Mouse (Mus musculus): ENCODE measurements around the gene Hmga2. TPM values are rescaled to one million over a fixed set of nuclear protein-coding genes. Genes with fewer than 3 reads are reported as not detected.

Hmga2 gene
- total RNA-seq, 2 experiments from 2014 or later, result 0.52 TPM; not detected in 1

DNA sequence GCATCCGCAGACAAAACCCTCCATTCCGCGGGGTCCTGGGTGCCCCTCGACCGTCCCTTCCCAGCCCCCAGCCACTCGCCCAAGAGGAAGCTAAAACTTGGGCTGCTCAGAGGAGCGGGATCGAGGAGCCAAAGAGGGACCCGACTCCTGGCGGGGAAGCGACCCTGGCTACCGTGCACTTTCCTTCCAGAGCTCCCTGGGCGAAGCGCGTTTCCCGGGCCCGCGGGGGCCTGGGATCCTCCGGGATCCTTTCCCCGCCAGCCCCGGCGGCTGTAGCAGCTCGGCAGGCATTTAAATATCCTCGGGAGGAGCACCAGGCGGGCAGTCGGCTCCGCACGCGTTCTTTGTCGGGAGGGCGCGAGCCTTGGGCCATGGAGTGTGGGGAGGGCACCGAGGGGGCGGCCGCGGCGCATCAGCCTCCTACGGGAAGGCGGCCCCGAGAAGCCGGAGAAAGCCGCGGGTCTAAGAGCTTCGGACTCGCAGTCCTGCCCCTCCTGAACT, 1.2 kb downstream of the Hmga2 start:
- ATAC-seq (replicated peaks; ENCODE audit: low FRiP score, low TSS enrichment, poor library complexity, severe bottlenecking), result no peak

DNA sequence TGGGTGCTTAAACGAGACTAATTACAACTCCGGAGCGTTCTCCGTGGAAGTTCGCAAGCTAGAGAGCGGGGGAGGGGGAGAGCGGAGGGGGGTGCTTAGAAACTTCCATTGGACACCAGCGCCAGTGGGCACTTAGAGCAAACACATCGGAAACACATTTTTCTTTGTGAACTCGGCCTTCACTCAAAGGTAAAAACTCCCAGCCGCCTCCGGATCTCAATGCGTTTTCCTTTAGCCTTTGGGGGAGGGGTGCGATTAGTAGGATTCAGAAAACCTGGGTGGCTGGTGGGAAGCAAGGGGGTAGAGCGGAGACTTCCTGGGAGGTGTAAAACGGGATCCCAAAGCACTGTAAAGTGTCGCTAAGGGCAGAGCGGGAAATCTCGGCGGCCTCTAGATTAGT, 2.0 kb downstream of the Hmga2 start:
- no peak for ATAC-seq (replicated peaks; ENCODE audit: low FRiP score, low TSS enrichment, poor library complexity, severe bottlenecking)

DNA sequence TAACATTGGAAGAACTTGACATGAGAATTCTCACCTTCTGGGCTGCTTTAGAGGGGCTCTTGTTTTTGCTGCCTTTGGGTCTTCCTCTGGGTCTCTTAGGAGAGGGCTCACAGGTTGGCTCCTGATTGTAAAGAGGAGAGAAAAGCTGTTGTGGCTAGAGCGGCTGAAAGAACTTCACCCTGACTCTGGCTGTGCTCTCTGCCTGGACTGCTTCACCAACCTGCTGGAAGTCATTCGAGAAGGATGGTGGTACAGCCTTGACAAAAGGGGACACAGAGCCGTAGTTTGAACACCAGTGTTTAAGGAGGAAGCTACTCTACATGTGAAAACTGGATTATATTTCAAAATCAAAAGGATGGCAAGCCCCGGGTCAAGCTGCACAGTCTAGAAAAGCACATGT, 3.1 kb downstream of the Hmga2 start:
- no peak for ATAC-seq (replicated peaks; ENCODE audit: low FRiP score, low TSS enrichment, poor library complexity, severe bottlenecking)

DNA sequence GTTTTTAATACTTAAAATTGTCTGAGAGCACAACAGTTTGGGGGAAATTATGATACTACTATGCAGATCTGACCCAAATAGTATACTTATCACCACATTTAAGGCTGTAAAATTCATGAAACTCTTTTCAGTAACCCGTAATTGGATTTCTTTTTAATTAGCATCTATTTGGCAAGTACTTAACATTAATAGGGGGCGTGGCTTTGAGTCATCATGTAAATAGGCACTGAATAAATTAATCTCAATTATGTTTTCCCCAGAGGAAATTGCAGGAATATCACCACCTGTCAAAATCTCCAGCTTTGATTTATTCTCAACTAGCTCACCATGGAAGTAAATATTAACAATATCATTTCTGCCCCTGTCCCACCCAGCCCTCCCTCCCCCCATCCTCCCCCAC, 3.7 kb downstream of the Hmga2 start:
- ATAC-seq (replicated peaks; ENCODE audit: low FRiP score, low TSS enrichment, poor library complexity, severe bottlenecking), result no peak

DNA sequence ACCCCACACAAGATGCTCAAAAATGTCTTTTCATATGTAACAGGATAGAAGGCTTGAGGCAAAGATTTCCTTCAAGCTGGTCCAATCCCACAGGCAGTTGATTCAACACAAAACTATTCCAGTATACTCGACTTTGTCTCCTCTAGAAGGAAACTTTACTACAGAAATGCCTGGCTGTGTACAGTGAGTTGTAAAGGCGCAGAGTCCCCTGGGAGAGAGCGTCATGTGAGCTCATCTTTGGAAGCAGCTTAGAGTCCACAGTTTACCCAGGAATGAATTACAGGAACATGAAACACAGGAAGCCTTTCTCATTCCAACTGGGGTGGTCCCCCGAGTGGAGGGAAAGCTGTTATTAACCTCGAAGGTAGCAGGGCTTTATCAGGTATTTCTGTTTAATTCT, 11.1 kb downstream of the Hmga2 start:
- no peak for ATAC-seq (replicated peaks; ENCODE audit: low FRiP score, low TSS enrichment, poor library complexity, severe bottlenecking)

DNA sequence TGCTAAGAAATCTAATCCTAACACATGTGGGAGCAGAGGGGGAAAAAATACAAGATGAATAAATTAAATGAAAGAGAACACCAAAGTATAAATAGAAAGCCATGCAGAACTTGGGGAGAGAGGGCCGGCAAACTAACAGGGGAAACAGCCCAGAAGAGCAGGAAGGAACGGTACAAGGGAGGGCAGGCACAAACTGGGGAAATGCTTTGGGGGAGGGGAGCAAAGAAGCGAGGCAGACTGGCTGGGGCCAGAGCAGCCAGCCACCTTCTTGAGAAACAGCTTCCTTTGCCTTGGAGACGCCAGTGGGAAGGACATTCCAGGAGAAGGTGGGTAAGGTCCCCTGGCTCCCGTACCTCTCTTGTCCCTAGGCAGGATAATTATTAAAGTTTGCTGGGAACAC, 14.5 kb downstream of the Hmga2 start:
- ATAC-seq (replicated peaks; ENCODE audit: low FRiP score, low TSS enrichment, poor library complexity, severe bottlenecking), result peak; percentile 29; the same call in 1 of the 2 replicates

DNA sequence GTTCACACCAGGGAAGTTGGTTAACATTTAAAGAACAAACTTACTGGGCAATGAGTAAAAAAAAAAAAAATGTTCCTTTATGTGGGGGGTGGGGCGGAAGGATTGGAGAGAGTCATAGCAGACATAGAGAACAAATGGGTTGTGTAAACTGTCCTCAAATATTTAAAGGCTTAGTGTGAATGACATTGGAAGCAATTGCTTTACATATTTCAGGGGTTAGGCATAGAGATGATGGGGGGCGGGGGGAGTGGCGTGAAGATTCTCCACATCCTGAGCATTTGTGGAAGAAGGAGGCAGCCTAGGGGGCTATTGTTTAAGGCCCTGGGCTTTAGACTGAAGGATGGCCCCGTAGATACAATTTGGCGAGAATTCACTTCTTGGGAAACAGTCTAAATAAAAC, 15.0 kb downstream of the Hmga2 start:
- no peak for ATAC-seq (replicated peaks; ENCODE audit: low FRiP score, low TSS enrichment, poor library complexity, severe bottlenecking)

DNA sequence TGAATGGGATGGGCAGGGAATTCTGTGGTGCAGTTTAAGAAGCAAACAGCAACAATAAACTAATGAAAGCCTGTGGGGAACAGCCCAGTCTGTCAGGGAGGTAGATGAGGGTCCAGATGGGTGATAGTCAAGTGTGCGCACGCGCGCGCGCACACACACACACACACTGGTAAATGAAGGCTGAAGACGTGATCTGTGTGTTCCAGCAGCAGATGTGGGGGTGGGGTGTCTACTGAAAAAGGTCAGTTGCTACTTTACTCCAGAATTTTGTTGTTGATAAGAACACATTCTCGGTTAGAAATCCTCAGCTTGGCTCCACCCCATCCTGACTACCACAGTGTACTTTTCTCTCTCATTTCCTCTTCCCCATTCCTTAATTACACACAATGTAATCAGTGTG, 17.4 kb downstream of the Hmga2 start:
- peak; percentile 82 for ATAC-seq (replicated peaks; ENCODE audit: low FRiP score, low TSS enrichment, poor library complexity, severe bottlenecking)

DNA sequence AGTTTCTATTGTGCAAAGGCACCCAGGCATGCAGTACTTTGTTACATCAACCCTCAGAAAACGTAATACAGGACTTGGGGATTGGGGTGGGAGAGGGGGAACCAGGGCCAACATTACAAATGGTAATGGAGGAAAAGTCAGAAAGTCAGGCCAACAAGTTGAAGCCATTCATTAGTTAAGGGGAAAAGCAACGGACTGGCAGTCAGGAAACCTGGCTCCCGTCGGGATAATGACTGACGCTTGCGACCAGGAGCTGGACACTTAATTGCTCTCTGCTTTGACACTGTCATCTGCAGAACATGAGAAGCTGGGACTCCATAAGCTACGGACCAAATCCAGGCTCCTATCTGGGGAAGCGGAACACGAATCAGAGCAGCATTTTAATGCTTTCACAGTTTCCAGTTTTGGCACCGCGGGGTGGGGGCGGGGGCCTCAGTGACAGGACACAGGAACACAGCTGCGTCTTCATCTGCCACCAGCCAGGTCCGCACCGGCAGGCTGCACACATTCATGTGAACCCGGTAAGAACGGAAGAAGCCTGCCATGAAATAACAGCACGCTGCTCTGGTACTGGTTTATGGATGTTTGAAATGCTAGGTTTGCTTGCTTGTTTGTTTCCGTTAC, 26.5 kb downstream of the Hmga2 start:
- ATAC-seq (replicated peaks; ENCODE audit: low FRiP score, low TSS enrichment, poor library complexity, severe bottlenecking), result no peak

DNA sequence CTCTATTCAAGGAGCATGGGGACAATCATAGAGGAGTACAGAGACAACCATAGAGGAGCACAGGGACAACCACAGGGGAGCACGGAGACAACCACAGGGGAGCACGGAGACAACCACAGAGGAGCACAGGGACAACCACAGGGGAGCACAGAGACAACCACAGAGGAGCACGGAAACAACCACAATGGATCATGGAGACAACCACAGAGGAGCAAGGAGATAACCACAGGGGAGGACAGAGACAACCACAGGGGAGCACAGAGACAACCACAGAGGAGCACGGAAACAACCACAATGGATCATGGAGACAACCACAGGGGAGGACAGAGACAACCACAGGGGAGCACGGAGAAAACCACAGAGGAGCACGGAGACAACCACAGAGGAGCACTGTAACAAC, 29.5 kb downstream of the Hmga2 start:
- ATAC-seq (replicated peaks; ENCODE audit: low FRiP score, low TSS enrichment, poor library complexity, severe bottlenecking), result peak; percentile 38

DNA sequence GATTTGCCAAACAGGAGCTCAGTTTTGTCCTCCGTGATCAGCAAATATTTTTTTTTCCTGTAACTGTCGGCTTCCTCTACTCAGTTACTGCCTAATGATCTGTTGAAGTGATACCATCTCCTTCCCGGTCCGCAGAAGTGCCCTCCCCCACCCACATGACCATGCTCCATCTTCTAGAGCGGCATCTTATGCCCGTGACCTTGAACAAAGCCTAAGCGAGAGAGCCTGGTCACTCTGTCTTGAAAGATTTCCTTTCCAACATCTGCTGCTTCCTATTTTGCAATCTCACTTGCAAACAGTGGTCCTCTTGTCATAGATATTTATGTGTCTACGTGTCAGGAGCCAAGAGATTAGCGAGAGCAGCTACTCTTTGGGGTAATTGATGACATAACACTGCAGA, 30.1 kb downstream of the Hmga2 start:
- ATAC-seq (replicated peaks; ENCODE audit: low FRiP score, low TSS enrichment, poor library complexity, severe bottlenecking), result peak; percentile 42

DNA sequence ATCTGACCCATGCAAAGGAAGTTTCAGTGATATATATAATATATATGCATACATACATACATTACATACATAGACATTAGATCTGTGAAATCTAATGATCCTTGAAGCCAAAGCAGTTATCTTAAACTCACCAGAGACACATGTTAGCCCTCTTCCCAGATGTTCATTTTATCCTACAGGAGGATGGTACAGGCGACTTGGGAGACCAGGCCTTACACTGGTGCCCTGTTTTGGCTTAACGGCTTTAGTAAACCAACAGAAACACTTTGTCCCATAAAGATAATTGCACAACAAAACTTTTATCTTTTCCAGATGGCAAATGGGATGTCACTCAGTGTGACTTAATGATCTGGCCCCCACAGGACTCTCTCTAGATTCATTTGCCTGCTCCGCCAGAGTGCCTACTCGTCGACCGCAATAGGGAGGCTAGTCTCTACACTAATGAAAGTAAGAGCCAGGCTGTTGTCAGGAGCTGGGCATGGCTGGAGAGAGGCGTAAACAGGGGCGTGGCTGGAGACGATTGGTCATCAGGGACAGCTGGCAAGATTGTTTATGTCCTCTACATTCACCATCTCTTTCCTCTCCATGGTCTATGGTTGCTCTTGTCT, 31.7 kb downstream of the Hmga2 start:
- peak; percentile 72 for ATAC-seq (replicated peaks; ENCODE audit: low FRiP score, low TSS enrichment, poor library complexity, severe bottlenecking)

DNA sequence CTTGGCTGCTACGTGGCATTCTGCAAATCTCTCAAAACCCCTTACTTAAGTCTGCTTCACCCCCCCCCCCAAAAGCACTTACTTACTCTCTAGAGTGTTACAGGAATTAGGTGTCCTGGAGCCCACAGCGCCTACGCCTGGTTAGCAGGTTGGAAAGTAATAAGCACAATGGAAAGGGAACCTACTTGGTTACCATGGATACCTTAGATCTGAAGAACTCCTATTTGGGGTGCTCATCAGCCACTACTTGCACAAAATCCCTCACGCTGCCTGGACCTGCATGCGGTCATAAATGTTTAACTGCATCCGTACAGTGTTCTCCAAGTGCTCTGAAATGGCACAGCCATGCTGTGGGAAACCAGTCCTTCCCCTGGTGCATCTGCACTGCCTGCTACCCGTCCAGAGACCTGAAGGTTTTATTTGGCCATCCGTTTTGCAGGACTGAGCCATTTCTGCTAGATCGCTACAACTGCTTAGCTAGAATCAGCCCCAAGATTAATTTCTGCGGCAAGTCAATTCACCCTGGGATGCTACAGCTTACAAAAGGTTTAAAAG, 32.4 kb downstream of the Hmga2 start:
- ATAC-seq (replicated peaks; ENCODE audit: low FRiP score, low TSS enrichment, poor library complexity, severe bottlenecking), result no peak

DNA sequence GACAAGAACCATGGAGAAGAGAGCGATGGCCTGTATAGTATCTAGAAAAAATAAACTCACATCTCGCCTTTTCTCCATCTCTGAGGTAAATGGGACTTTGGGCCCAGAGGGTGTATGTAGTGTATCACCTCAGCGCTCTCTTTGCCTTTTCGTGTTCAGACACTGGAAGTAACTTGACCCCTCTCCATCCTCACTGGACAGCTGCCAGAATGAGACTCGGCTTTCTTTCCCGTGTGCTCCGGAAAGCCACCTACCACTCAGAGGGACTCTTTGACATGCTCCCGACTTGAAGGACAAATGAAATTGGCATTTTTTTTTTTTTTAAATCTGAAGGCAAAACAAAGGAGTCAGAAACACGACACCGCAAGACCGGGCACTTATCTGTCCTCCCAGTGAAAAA, 35.0 kb downstream of the Hmga2 start:
- no peak for ATAC-seq (replicated peaks; ENCODE audit: low FRiP score, low TSS enrichment, poor library complexity, severe bottlenecking)

DNA sequence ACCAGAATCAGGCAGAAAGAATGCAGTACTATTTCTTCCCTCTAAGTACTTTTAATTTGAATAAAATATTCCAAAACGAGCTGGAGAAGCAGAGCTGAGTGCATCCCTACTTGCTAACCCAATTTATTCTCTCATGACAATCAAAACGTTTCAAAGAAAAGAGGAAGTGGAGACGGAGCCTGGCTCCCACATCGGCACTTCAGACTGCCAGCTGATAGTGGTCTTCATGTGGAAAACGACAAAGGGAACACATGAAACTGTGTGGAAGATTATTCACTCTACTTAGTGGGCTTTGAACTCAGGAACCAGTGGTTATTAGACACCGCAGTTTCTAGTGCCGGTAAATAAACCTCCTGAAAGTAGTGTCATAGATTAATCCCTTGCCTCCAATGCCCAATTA, 41.8 kb downstream of the Hmga2 start:
- ATAC-seq (replicated peaks; ENCODE audit: low FRiP score, low TSS enrichment, poor library complexity, severe bottlenecking), result no peak

DNA sequence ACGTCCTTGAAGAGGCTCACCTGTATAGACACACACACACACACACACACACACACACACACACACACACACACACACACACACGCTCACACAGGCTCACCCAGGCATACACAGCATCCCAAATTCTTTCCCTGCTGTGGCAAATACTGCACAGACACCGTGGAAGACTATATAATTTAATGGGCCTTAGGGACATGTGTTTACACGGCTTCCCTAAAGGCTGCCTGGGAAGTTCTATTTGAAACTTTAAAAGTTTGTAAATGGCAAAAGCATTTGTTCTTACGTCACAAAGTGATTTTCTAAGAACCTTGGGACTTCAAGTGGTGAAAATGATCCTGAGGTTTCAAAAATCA, 42.8 kb downstream of the Hmga2 start:
- ATAC-seq (replicated peaks; ENCODE audit: low FRiP score, low TSS enrichment, poor library complexity, severe bottlenecking), result no peak

DNA sequence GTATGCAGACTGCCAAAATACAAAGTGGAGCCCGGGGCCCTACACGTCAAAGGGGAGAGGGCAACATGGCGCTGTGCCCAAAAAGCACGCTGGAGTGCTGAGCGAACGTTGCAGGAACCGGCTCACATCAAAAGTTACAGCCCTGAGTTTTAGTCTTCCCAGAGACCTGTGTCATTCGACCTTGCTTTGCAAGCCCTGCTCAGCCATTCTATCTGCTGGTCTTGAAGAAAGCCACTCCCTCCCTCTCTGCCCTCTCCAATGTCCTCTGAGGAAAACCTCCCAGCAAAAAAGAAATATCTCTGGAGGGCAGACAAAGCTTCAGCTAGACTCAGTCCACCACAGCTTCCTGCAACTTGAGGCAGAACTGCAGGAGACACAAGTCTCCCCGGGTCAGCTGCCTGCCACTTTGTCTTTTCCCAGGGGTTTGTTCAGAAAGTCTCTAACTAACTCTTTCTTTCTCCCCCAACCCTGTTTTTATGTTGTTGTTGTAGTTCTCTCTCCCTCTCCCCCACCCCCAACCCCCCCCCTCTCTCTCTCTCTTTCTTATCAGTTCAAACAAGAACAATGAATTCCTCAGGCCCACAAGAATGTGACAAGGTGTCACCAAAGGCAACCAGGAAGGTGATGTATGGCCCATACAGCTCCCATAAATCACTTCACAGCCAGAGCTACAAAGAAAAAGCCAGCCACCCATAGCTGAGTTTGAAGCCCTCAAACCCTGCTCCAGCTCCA, 43.4 kb downstream of the Hmga2 start:
- ATAC-seq (replicated peaks; ENCODE audit: low FRiP score, low TSS enrichment, poor library complexity, severe bottlenecking), result peak; percentile 38; the same call in 1 of the 2 replicates

DNA sequence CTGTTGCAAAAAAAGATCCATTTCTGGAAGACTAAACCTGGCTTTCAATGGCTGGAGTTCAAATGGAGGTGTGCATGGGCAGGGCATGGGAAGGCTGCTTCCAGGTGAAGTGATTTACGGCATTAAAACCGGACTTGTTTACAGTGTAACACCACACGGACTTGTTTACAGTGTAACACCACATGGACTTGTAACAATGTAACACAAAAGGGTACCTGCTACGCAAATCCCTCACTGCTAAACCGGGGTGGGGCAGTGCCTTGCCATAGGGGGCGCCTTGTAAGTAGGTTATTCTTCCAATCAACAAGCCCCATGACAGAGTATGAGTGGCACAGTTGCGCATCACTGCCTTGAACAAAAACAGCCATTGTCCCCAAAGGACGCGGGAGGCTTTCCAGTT, 44.2 kb downstream of the Hmga2 start:
- no peak for ATAC-seq (replicated peaks; ENCODE audit: low FRiP score, low TSS enrichment, poor library complexity, severe bottlenecking)

DNA sequence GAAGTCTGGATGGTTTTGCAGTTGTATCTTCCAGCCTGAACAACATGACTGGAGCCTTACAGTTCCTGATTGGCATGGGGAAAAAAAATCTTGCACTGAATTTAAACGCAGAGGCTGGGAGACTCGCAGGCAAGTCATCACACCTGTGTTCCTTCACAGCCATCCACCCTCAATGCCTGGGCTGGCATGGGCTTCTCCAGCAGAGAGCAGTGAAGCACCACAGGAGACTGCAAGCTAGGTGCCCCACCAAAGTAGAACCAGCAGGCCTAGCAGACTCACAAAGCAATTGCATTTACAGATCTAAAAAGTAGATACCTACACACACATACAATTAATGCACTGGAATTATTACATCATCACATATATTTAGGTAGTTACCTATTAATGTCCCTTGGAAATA, 44.8 kb downstream of the Hmga2 start:
- ATAC-seq (replicated peaks; ENCODE audit: low FRiP score, low TSS enrichment, poor library complexity, severe bottlenecking), result 0 out of 2 replicates have a peak, but pooled peaks have one; percentile 39

DNA sequence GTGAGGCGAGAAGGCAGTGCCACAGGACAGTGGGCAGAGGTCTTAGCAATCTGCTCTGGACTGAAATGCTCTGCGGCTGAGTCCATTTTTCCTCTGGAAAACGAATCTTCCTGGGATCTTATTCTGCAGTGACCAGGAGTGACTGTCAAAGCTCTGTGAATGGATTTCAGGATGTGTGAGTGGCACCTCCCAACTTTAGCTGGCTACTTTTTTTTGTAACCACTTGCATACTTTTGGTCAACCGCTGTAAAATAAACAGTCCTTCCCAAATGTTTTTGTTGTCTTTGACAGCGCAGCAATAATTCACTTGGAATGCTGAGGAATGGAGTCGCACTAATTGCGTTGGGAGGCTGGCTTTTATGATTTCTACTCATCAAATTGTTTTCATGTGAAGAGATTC, 45.8 kb downstream of the Hmga2 start:
- no peak for ATAC-seq (replicated peaks; ENCODE audit: low FRiP score, low TSS enrichment, poor library complexity, severe bottlenecking)
